Mouse (Mus musculus) cerebellum, postnatal 25 days (tissue): ENCODE measurements around the gene Kif19a.

ENCODE experiments used
- DNase-seq, 2 experiments: peaks; one replicate each; pipeline ENCODE4 v3.0.0; 2021; ENCODE audit warnings: mixed read lengths in 2 of 2

Kif19a gene

GRCm38 (mm10) chr11:114764820-114765818, at the start of gene Kif19a:
Gene Kif19a, plus strand, starts transcription at chr11:114765388.
- peak; percentile 57 to 75 for DNase-seq

- peak in 1 of 2 experiments; percentile 9 for DNase-seq
These were observed 49.7 kb upstream of the Kif19a start for GRCm38 (mm10) chr11:114715531-114715930.

- DNase-seq = no peak
These were observed 44.7 kb upstream of the Kif19a start for GRCm38 (mm10) chr11:114720535-114720934.

- DNase-seq = no peak
These were observed 42.8 kb upstream of the Kif19a start for GRCm38 (mm10) chr11:114722438-114722837.

- no peak for DNase-seq
These were observed 42.2 kb upstream of the Kif19a start for GRCm38 (mm10) chr11:114723030-114723429.

GRCm38 (mm10) chr11:114724787-114725590, 40.2 kb upstream of the Kif19a start:
- DNase-seq = peak; percentile 46 to 73

- peak; percentile 66 to 78 for DNase-seq
These were observed 38.0 kb upstream of the Kif19a start, which contains the start of gene Dnaic2 for GRCm38 (mm10) chr11:114726965-114727825. Gene Dnaic2, plus strand, starts transcription at chr11:114727408.

GRCm38 (mm10) chr11:114727826-114728186, 37.4 kb upstream of the Kif19a start:
- no peak for DNase-seq

GRCm38 (mm10) chr11:114728333-114728732, 36.9 kb upstream of the Kif19a start:
- DNase-seq = no peak

GRCm38 (mm10) chr11:114729832-114730363, 35.3 kb upstream of the Kif19a start:
- no peak for DNase-seq

GRCm38 (mm10) chr11:114731711-114732110, 33.5 kb upstream of the Kif19a start:
- no peak for DNase-seq

GRCm38 (mm10) chr11:114732890-114733289, 32.3 kb upstream of the Kif19a start:
- DNase-seq = no peak

- DNase-seq = no peak
These were observed 29.1 kb upstream of the Kif19a start for GRCm38 (mm10) chr11:114736111-114736510.

GRCm38 (mm10) chr11:114736913-114737624, 28.1 kb upstream of the Kif19a start:
- peak; percentile 76 to 85 for DNase-seq

GRCm38 (mm10) chr11:114740598-114740997, 24.6 kb upstream of the Kif19a start:
- no peak for DNase-seq

- no peak for DNase-seq
These were observed 23.7 kb upstream of the Kif19a start for GRCm38 (mm10) chr11:114741451-114741850.

GRCm38 (mm10) chr11:114745134-114745533, 20.1 kb upstream of the Kif19a start:
- peak; percentile 98 for DNase-seq

GRCm38 (mm10) chr11:114747564-114748138, 17.5 kb upstream of the Kif19a start:
- no peak for DNase-seq

- no peak for DNase-seq
These were observed 4.7 kb downstream of the Kif19a start for GRCm38 (mm10) chr11:114769911-114770310.

- no peak for DNase-seq
These were observed 6.7 kb downstream of the Kif19a start for GRCm38 (mm10) chr11:114771896-114772295.

GRCm38 (mm10) chr11:114780076-114780475, 14.9 kb downstream of the Kif19a start:
- DNase-seq = no peak
